Mouse (Mus musculus) MEL (cell line): ENCODE measurements around the gene Gm10300.

Experiments used
- CTCF ChIP-seq, 3 experiments: IDR thresholded peaks in 2 of 3; conservative IDR thresholded peaks in 1 of 3; 2 replicates each; pipeline ENCODE4 v1.5.1; 2011 to 2012; ENCODE audit warnings: low read length in 3 of 3, low read depth in 2 of 3, mild to moderate bottlenecking in 2 of 3, improper control_type of control experiment in 1 of 3, inconsistent platforms in 1 of 3, mixed read lengths in 1 of 3, moderate library complexity in 1 of 3; ENCODE audit not compliant: control insufficient read depth in 1 of 3, insufficient read depth in 1 of 3, poor library complexity in 1 of 3, severe bottlenecking in 1 of 3
- GATA1 ChIP-seq: IDR thresholded peaks from 2 replicates; pipeline ENCODE4 v1.6.1; 2011; ENCODE audit warnings: low read depth, low read length, improper control_type of control experiment
- HCFC1 ChIP-seq: IDR thresholded peaks from 2 replicates; pipeline ENCODE4 v1.6.1; 2012; ENCODE audit warnings: low read depth, mild to moderate bottlenecking, inconsistent platforms, low read length, improper control_type of control experiment, moderate library complexity
- MAX ChIP-seq: IDR thresholded peaks from 2 replicates; pipeline ENCODE4 v1.6.1; 2011; ENCODE audit warnings: low read length, improper control_type of control experiment
- POLR2A ChIP-seq, 2 experiments: IDR thresholded peaks; 2 replicates each; pipeline ENCODE4 v1.6.1; 2011 to 2012; ENCODE audit warnings: low read length in 2 of 2, mild to moderate bottlenecking in 2 of 2, control low read depth in 1 of 2, improper control_type of control experiment in 1 of 2, low read depth in 1 of 2, moderate library complexity in 1 of 2; ENCODE audit not compliant: control insufficient read depth in 1 of 2, insufficient read depth in 1 of 2, poor library complexity in 1 of 2
- TCF12 ChIP-seq: IDR thresholded peaks from 2 replicates; pipeline ENCODE4 v1.6.1; 2014; ENCODE audit warnings: low read depth, mild to moderate bottlenecking, inconsistent platforms, low read length, improper control_type of control experiment, moderate library complexity
- ZNF384 ChIP-seq: IDR thresholded peaks from 2 replicates; pipeline ENCODE4 v1.6.1; 2012; ENCODE audit warnings: low read depth, mild to moderate bottlenecking, inconsistent platforms, low read length, improper control_type of control experiment

DNA sequence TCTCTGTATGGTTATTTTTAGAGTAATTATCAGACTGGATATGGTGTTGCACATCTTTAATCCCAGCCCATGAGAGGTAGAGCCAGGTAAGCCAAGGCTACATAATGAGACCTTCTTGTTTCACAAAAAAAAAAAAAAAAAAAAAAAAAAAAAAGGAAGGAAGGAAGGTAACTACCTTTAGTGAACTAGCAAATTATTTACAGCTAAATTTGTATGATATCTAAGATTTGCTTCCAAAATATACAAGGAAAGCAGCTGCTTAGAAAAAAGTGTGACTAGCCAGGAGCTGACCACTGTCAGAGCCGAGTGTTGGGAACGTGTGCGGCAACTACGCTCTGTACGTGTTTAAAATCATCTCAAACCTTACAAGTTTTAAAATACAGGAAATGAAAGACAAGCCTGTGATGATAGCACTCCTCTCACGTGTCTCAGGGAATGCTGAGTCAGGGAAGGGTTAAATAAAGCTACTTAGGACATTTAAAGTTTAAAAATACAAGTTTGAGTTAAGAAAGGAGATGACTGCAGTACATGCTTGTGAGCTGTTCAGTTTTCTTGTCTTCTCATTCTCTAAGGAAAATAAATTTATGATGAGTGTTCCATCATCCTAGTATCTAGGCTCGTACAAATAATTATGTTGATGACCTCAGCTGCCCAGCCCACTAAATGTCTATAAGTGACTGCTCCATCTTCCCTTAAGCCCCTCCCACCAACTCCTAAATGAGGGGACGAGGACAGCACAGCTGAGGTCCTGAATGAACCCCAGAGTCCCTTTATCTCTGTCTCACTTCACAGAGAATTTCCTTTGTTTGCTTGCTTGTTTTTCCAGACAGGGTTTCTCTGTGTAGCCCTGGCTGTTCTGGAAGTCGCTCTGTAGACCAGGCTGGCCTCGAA, 44.4 kb upstream of the Gm10300 start:
- no peak for TF ChIP-seq CTCF (IDR thresholded peaks at IDR 0.05 in 2 of 3, conservative IDR thresholded peaks at IDR 0.05 in 1 of 3; ENCODE audit: control insufficient read depth in 1 of 3, insufficient read depth in 1 of 3, low read depth in 2 of 3, low read length in 3 of 3, poor library complexity in 1 of 3, severe bottlenecking in 1 of 3)
- TF ChIP-seq MAX, result peak; percentile 30; the same call in 1 of the 2 replicates
- no peak for TF ChIP-seq GATA1
- TF ChIP-seq POLR2A (IDR thresholded peaks at IDR 0.05; ENCODE audit: control insufficient read depth in 1 of 2, insufficient read depth in 1 of 2, low read depth in 1 of 2, low read length in 2 of 2, poor library complexity in 1 of 2), result no peak
- TF ChIP-seq ZNF384, result peak; percentile 87
- no peak for TF ChIP-seq HCFC1
- no peak for TF ChIP-seq TCF12
